Mouse (Mus musculus) kidney, embryonic 14.5 days (tissue): Measurements from ENCODE around the gene Hectd4. TPM values are rescaled to one million over a fixed set of nuclear protein-coding genes. Genes with fewer than 3 reads are reported as not detected.

Experiments
- ATAC-seq: fragments of 200-750 bp; cut with Nextera tagmentation; 2 replicates; pipeline ENCODE4 v1.8.0; 2017; ENCODE audit warnings: moderate number of reproducible peaks, mild to moderate bottlenecking, moderate TSS enrichment, moderate library complexity; ENCODE audit not compliant: low FRiP score, low TSS enrichment
- H3K27ac ChIP-seq: fragments of 300-500 bp; sonication (generic); 2 replicates; pipeline ENCODE4 v1.5.1; 2014; ENCODE audit warnings: low read depth, mild to moderate bottlenecking, low read length, moderate library complexity, mixed read lengths
- H3K27me3 ChIP-seq: fragments of 300-500 bp; sonication (generic); 2 replicates; pipeline ENCODE4 v1.6.1; 2014; ENCODE audit warnings: mild to moderate bottlenecking, low read length; ENCODE audit not compliant: control insufficient read depth, insufficient read depth
- H3K36me3 ChIP-seq: fragments of 300-500 bp; sonication (generic); 2 replicates; pipeline ENCODE4 v1.6.1; 2014; ENCODE audit warnings: low read length, mixed read lengths; ENCODE audit not compliant: control insufficient read depth, insufficient read depth
- H3K4me1 ChIP-seq: fragments of 300-500 bp; sonication (generic); 2 replicates; pipeline ENCODE4 v1.6.1; 2014; ENCODE audit warnings: low read length, mixed read lengths; ENCODE audit not compliant: control insufficient read depth, insufficient read depth
- H3K4me2 ChIP-seq: fragments of 300-500 bp; sonication (generic); replicated peaks from 2 replicates; pipeline ENCODE4 v1.6.1; 2014; ENCODE audit warnings: low read depth, mild to moderate bottlenecking, low read length
- H3K4me3 ChIP-seq: fragments of 300-500 bp; sonication (generic); 2 replicates; pipeline ENCODE4 v1.5.1; 2014; ENCODE audit warnings: mild to moderate bottlenecking, low read length
- H3K9ac ChIP-seq: fragments of 300-500 bp; sonication (generic); 2 replicates; pipeline ENCODE4 v1.6.1; 2014; ENCODE audit warnings: low read depth, mild to moderate bottlenecking, low read length, moderate library complexity
- H3K9me3 ChIP-seq: fragments of 300-500 bp; sonication (generic); 2 replicates; pipeline ENCODE4 v1.6.1; 2016; ENCODE audit warnings: low read length; ENCODE audit not compliant: control insufficient read depth
- WGBS: fragments of 180-500 bp; shearing (Covaris S2); extraction: QIAGEN DNeasy Blood & Tissue Kit; methylation state at CpG from one replicate; pipeline ENCODE4 v1.1.7; 2014; 5-methylcytosine and 5-hydroxymethylcytosine counted together
- polyA plus RNA-seq: library from polyadenylated mRNA; unstranded; fragments of >200 nt; fragmentation: Nextera tagmentation; extraction: Ambion mirVana; gene quantifications from 2 replicates; pipeline ENCODE4 v1.2.1, GENCODE M21; 2014

Hectd4 gene
- 6.2 and 8.0 TPM in 2 replicates for polyA plus RNA-seq

GRCm38 (mm10) chr5:121219980-121220731 is at the start of gene Hectd4:
Hectd4 (plus strand) TSS chr5:121220219.
- peak; percentile 93 for ATAC-seq
- H3K4me1 ChIP-seq: 0 out of 2 replicates have a peak, but pooled peaks cover 3% of the 10 kb centered on the region
- peak within 1 kb of the TSS; percentile 90 for H3K9ac ChIP-seq
- H3K36me3 ChIP-seq: no peaks in the 10 kb centered on the region
- WGBS: under 1% methylated on average over 55 of the region's 90 CpGs
- H3K4me3 ChIP-seq: peak within 1 kb of the TSS; percentile 92
- peak within 1 kb of the TSS; percentile 76 for H3K4me2 ChIP-seq
- no peaks in the 10 kb centered on the region for H3K9me3 ChIP-seq
- peak within 1 kb of the TSS; percentile 24; the same call in 1 of the 2 replicates for H3K27ac ChIP-seq
- no peaks in the 10 kb centered on the region for H3K27me3 ChIP-seq

DNA sequence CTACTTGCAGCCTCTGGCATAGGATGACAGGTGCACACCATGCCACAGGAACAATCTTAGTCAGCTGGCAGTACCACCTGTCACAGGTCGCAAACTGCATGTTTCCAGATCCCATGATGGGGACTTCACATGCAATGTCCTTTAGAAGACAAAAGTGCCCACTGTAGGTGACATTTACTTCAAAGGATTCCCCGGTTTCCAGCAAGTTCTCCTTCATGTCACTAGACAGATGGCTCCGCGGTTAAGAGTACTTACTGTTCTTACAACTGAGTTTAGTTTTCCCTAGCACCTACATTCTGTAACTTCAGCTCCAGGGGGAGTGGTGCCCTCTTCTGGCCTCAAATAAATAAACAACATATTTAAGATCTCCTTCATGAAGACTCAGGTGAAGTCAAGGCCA is 47.2 kb upstream of the Hectd4 start:
- H3K4me2 ChIP-seq: no peak overlapping the region
- no peaks in the 10 kb centered on the region for H3K9me3 ChIP-seq
- peaks cover 13% of the 10 kb centered on the region for H3K36me3 ChIP-seq
- H3K27me3 ChIP-seq: no peaks in the 10 kb centered on the region
- WGBS: 86% methylated on average over 4 of the region's 4 CpGs
- no peaks in the 10 kb centered on the region for H3K4me1 ChIP-seq
- H3K4me3 ChIP-seq: no peak overlapping the region
- H3K27ac ChIP-seq: no peak overlapping the region
- no peak for ATAC-seq
- no peak overlapping the region for H3K9ac ChIP-seq

DNA sequence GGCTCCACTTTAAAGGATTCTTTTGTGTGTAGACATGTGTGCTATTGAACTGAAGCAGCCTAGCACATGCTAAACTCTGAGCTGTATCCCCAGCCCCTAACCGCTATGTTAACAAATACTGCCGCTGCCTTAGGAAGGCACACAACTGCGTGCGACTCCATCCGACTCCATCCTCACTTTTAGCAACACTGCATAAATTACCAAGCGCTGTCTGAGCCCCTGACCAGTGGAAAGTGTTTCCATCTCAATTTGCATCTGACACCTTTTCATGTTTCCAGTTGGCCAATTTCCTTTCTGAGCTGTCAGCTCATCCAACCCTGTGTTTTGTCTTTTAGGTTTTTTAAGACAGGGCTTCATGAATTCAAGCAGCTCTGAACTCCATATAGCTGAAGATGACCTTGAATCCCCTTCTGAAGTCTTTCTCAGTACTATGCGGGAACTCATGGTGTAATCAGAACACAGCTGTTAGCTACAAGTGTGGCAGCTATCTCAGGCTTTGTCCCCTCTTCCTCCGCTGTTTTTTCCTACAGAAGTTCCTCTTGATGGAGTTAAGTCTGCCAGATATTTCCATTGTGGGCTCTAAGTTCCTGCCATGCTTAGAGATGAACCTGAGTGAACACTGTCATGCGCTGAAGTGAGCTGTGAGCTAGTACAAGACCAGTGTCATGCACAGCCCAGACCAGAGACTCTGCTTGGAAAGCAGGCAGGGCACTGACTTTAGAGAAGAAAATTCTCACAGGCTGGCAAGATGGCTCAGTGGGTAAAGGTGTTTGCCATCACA is 40.8 kb upstream of the Hectd4 start:
- Histone ChIP-seq H3K4me2 (no peak overlapping the region), H3K36me3 (no peaks in the 10 kb centered on the region; the same call in 1 of the 2 replicates), H3K4me1 (peaks cover 11% of the 10 kb centered on the region; the same call in 1 of the 2 replicates), H3K9me3 (no peaks in the 10 kb centered on the region), H3K4me3 (no peak overlapping the region), H3K27ac (no peak overlapping the region), H3K9ac (no peak overlapping the region), H3K27me3 (no peaks in the 10 kb centered on the region)
- ATAC-seq: no peak
- 63% methylated on average over 9 of the region's 9 CpGs for WGBS

- Histone ChIP-seq H3K4me1 (peaks cover 33% of the 10 kb centered on the region), H3K4me2 (no peak overlapping the region), H3K36me3 (no peaks in the 10 kb centered on the region), H3K9ac (no peak overlapping the region), H3K4me3 (no peak overlapping the region), H3K9me3 (no peaks in the 10 kb centered on the region), H3K27ac (no peak overlapping the region), H3K27me3 (no peaks in the 10 kb centered on the region)
- ATAC-seq: no peak
- WGBS: 43% methylated on average over 9 of the region's 9 CpGs
These were observed 36.8 kb upstream of the Hectd4 start for GRCm38 (mm10) chr5:121183269-121183668.

DNA sequence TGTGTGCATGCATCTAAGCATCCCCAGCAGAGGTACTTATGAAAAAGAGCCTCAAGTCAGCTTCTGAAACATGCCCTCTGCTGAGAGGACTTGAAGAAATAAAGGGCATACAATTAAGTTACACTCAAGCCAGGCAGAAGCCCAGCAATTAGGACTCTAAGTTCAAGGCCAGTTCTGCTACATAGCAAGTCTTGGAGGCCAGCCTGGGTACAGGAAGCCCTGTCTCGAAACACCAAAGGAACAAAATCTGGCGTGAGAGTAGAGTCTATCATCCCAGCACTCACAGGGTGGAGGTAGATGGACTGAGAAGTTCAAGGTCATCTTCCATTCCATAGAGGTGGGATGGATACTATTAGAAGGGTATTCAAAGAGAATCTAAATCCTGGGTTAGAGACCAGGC is 35.6 kb upstream of the Hectd4 start:
- Histone ChIP-seq H3K27me3 (no peaks in the 10 kb centered on the region), H3K4me3 (no peak overlapping the region), H3K9me3 (no peaks in the 10 kb centered on the region), H3K36me3 (no peaks in the 10 kb centered on the region), H3K9ac (no peak overlapping the region), H3K4me2 (no peak overlapping the region), H3K27ac (no peak overlapping the region), H3K4me1 (peaks cover 33% of the 10 kb centered on the region)
- ATAC-seq: no peak
- WGBS: 52% methylated on average over 2 of the region's 2 CpGs

DNA sequence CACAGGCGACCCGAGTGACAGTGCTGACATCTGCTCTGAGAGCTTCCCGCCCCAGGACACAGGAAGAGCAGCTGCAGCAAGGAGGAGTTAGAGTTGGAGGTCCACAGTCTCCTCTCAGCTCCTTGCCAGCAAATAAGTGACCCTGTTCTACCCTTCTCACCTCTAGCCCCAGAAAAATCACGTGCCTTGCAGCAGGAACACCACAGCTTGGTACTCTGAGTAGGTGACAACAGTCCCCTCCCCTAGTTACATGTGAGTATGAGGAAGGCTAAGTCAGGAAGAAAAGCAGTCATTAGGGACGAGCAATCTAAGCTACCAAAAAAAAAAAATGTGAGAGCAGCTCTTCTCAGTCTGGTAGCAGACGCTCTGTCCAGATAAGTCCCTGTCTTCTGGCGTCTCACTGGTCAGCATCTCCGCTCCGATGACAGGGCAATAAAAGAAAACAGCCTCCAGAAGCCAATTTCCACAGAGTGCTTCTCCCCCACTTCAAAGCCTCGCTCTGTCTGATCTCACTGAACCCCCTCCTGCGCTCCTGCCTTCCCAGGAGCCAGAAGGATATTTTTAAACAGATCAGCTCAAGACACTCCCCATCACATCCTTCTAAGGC is 35.0 kb upstream of the Hectd4 start:
- Histone ChIP-seq H3K4me3 (no peak overlapping the region), H3K4me2 (no peak overlapping the region; the same call in 1 of the 2 replicates), H3K9me3 (no peaks in the 10 kb centered on the region), H3K27me3 (no peaks in the 10 kb centered on the region), H3K9ac (no peak overlapping the region), H3K4me1 (peaks cover 33% of the 10 kb centered on the region), H3K36me3 (no peaks in the 10 kb centered on the region), H3K27ac (peak overlapping the region; percentile 69; the same call in 1 of the 2 replicates)
- 9% methylated on average over 11 of the region's 11 CpGs for WGBS
- ATAC-seq: no peak; the same call in 1 of the 2 replicates

GRCm38 (mm10) chr5:121187580-121188001 is 32.4 kb upstream of the Hectd4 start:
- Histone ChIP-seq H3K4me3 (no peak overlapping the region), H3K9me3 (no peaks in the 10 kb centered on the region), H3K4me1 (peaks cover 36% of the 10 kb centered on the region), H3K4me2 (no peak overlapping the region), H3K27ac (no peak overlapping the region), H3K9ac (no peak overlapping the region), H3K27me3 (no peaks in the 10 kb centered on the region), H3K36me3 (no peaks in the 10 kb centered on the region)
- no peak for ATAC-seq
- 87% methylated on average over 8 of the region's 8 CpGs for WGBS

DNA sequence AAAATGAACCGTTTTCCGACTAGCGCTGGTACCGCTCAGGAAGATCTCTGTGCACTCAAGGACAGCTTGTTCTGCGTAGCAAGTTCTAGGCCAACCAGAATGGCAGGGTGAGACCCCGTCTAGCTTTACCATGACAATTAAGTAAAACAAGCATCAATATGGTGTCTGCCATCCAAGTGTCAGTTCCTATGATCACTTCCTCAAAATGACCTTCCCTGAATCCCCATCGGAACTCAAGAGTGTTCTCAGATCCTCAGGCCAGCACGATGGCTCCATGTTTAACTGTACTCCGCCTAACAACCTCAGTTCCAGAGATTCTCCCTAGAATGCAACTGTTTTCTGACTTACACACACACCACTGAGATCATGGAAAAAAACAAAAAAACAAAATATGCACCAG is 31.8 kb upstream of the Hectd4 start:
- no peak overlapping the region for H3K4me3 ChIP-seq
- no peaks in the 10 kb centered on the region for H3K36me3 ChIP-seq
- H3K27me3 ChIP-seq: no peaks in the 10 kb centered on the region
- H3K9ac ChIP-seq: no peak overlapping the region
- no peak overlapping the region for H3K4me2 ChIP-seq
- H3K4me1 ChIP-seq: peaks cover 34% of the 10 kb centered on the region
- no peaks in the 10 kb centered on the region for H3K9me3 ChIP-seq
- ATAC-seq: no peak
- H3K27ac ChIP-seq: no peak overlapping the region
- WGBS: 87% methylated on average over 9 of the region's 9 CpGs
